Mouse (Mus musculus): ENCODE results near the gene Zswim8.

Zswim8 gene

GRCm38 (mm10) chr14:20771941-20772340 lies 64.6 kb downstream of the Zswim8 start:
- no peak for DNase-seq (ENCODE audit: low spot score in 2 of 2)

DNA sequence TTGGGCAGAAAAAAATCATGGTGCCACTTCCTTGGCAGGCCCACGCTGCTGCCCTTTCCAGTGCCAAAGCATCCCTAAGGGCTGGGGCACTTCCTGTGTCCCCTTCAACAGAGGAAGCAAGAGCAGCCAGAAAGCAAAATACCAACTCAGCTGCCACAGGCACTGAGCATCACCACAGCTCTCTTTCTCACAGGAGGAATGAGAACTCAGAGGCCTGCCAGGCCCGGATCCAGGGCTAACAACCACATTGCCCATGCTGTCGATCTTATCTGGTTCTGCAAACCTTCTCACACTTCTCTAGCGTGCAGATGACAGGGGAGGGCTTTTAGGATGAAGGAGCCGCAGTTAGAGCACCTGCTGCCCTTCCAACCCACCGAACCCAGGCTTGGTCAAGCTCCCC lies 65.5 kb downstream of the Zswim8 start:
- DNase-seq (ENCODE audit: low spot score in 2 of 2) = no peak

Data from spleen, postnatal 10 days (tissue).